Mouse (Mus musculus): ENCODE data around the gene Daam1. TPM values are rescaled to one million over a fixed set of nuclear protein-coding genes. Genes with fewer than 3 reads are reported as not detected.

Daam1 gene
- polyA plus RNA-seq, 1 experiment from 2014 or later, result 55.2 TPM

GRCm38 (mm10) chr12:71864544-71864897 is 33.6 kb downstream of the Daam1 start:
- WGBS, result 24% methylated on average over 3 of the region's 3 CpGs
- no peak overlapping the region for H3K27ac ChIP-seq (ENCODE audit: low read depth, low read length)
- H3K9ac ChIP-seq (replicated peaks; ENCODE audit: low read depth, low read length), result no peak overlapping the region
- no peak for ATAC-seq (ENCODE audit: low read depth)
- no peaks in the 10 kb centered on the region for H3K9me3 ChIP-seq (ENCODE audit: control insufficient read depth, low read length)
- H3K4me2 ChIP-seq (ENCODE audit: low read depth, low read length), result no peak overlapping the region
- no peak overlapping the region for H3K4me3 ChIP-seq (ENCODE audit: low read depth, low read length)
- H3K36me3 ChIP-seq (ENCODE audit: control insufficient read depth, insufficient read depth, low read length), result no peaks in the 10 kb centered on the region; the same call in 1 of the 2 replicates
- no peaks in the 10 kb centered on the region for H3K27me3 ChIP-seq (ENCODE audit: control insufficient read depth, insufficient read depth, low read length)
- 0 out of 2 replicates have a peak, but pooled peaks cover 4% of the 10 kb centered on the region for H3K4me1 ChIP-seq (ENCODE audit: control insufficient read depth, insufficient read depth, low read length)

GRCm38 (mm10) chr12:71865937-71866336 is 35.1 kb downstream of the Daam1 start:
- Histone ChIP-seq H3K4me2 (ENCODE audit: low read depth, low read length) (no peak overlapping the region), H3K4me1 (ENCODE audit: control insufficient read depth, insufficient read depth, low read length) (0 out of 2 replicates have a peak, but pooled peaks cover 4% of the 10 kb centered on the region), H3K27ac (ENCODE audit: low read depth, low read length) (no peak overlapping the region), H3K9me3 (ENCODE audit: control insufficient read depth, low read length) (no peaks in the 10 kb centered on the region), H3K27me3 (ENCODE audit: control insufficient read depth, insufficient read depth, low read length) (no peaks in the 10 kb centered on the region), H3K36me3 (ENCODE audit: control insufficient read depth, insufficient read depth, low read length) (no peaks in the 10 kb centered on the region), H3K4me3 (ENCODE audit: low read depth, low read length) (no peak overlapping the region), H3K9ac (replicated peaks; ENCODE audit: low read depth, low read length) (no peak overlapping the region)
- ATAC-seq (ENCODE audit: low read depth), result no peak
- 86% methylated on average over 3 of the region's 3 CpGs for WGBS

GRCm38 (mm10) chr12:71867345-71868240 is 36.7 kb downstream of the Daam1 start:
- H3K9me3 ChIP-seq (ENCODE audit: control insufficient read depth, low read length), result no peaks in the 10 kb centered on the region
- no peak for ATAC-seq (ENCODE audit: low read depth)
- no peak overlapping the region for H3K9ac ChIP-seq (replicated peaks; ENCODE audit: low read depth, low read length)

GRCm38 (mm10) chr12:71870644-71871043 is 39.8 kb downstream of the Daam1 start:
- no peak overlapping the region for H3K4me2 ChIP-seq (ENCODE audit: low read depth, low read length)
- no peaks in the 10 kb centered on the region for H3K36me3 ChIP-seq (ENCODE audit: control insufficient read depth, insufficient read depth, low read length)
- no peak overlapping the region for H3K4me3 ChIP-seq (ENCODE audit: low read depth, low read length)
- no peaks in the 10 kb centered on the region for H3K9me3 ChIP-seq (ENCODE audit: control insufficient read depth, low read length)
- WGBS, result 93% methylated on average over 6 of the region's 6 CpGs
- H3K27ac ChIP-seq (ENCODE audit: low read depth, low read length), result no peak overlapping the region
- ATAC-seq (ENCODE audit: low read depth), result no peak
- H3K27me3 ChIP-seq (ENCODE audit: control insufficient read depth, insufficient read depth, low read length), result no peaks in the 10 kb centered on the region
- H3K4me1 ChIP-seq (ENCODE audit: control insufficient read depth, insufficient read depth, low read length), result 0 out of 2 replicates have a peak, but pooled peaks cover 4% of the 10 kb centered on the region
- no peak overlapping the region for H3K9ac ChIP-seq (replicated peaks; ENCODE audit: low read depth, low read length)

More at GRCm38 (mm10) chr12:71867345-71868240, 36.7 kb downstream of the Daam1 start:
- Histone ChIP-seq H3K27ac (ENCODE audit: low read depth, low read length) (no peak overlapping the region), H3K4me2 (ENCODE audit: low read depth, low read length) (no peak overlapping the region), H3K27me3 (ENCODE audit: control insufficient read depth, insufficient read depth, low read length) (no peaks in the 10 kb centered on the region), H3K4me1 (ENCODE audit: control insufficient read depth, insufficient read depth, low read length) (0 out of 2 replicates have a peak, but pooled peaks cover 4% of the 10 kb centered on the region), H3K36me3 (ENCODE audit: control insufficient read depth, insufficient read depth, low read length) (no peaks in the 10 kb centered on the region), H3K4me3 (ENCODE audit: low read depth, low read length) (no peak overlapping the region)
- WGBS, result 49% methylated on average over 9 of the region's 9 CpGs

GRCm38 (mm10) chr12:71872330-71872729 is 41.5 kb downstream of the Daam1 start:
- Histone ChIP-seq H3K4me2 (ENCODE audit: low read depth, low read length) (no peak overlapping the region), H3K4me3 (ENCODE audit: low read depth, low read length) (no peak overlapping the region), H3K9ac (replicated peaks; ENCODE audit: low read depth, low read length) (no peak overlapping the region), H3K27ac (ENCODE audit: low read depth, low read length) (no peak overlapping the region), H3K27me3 (ENCODE audit: control insufficient read depth, insufficient read depth, low read length) (no peaks in the 10 kb centered on the region), H3K4me1 (ENCODE audit: control insufficient read depth, insufficient read depth, low read length) (0 out of 2 replicates have a peak, but pooled peaks cover 12% of the 10 kb centered on the region), H3K36me3 (ENCODE audit: control insufficient read depth, insufficient read depth, low read length) (no peaks in the 10 kb centered on the region), H3K9me3 (ENCODE audit: control insufficient read depth, low read length) (no peaks in the 10 kb centered on the region)
- no peak for ATAC-seq (ENCODE audit: low read depth)
- WGBS, result 87% methylated on average over 4 of the region's 4 CpGs

- H3K4me2 ChIP-seq (ENCODE audit: low read depth, low read length), result no peak overlapping the region
- H3K36me3 ChIP-seq (ENCODE audit: control insufficient read depth, insufficient read depth, low read length), result no peaks in the 10 kb centered on the region
- H3K4me1 ChIP-seq (ENCODE audit: control insufficient read depth, insufficient read depth, low read length), result peaks cover 14% of the 10 kb centered on the region
- no peak overlapping the region for H3K4me3 ChIP-seq (ENCODE audit: low read depth, low read length)
- no peak for ATAC-seq (ENCODE audit: low read depth)
- H3K27ac ChIP-seq (ENCODE audit: low read depth, low read length), result no peak overlapping the region
- H3K9ac ChIP-seq (replicated peaks; ENCODE audit: low read depth, low read length), result no peak overlapping the region
- 94% methylated on average over 6 of the region's 6 CpGs for WGBS
- H3K27me3 ChIP-seq (ENCODE audit: control insufficient read depth, insufficient read depth, low read length), result no peaks in the 10 kb centered on the region
- no peaks in the 10 kb centered on the region for H3K9me3 ChIP-seq (ENCODE audit: control insufficient read depth, low read length)
These were observed 43.7 kb downstream of the Daam1 start for GRCm38 (mm10) chr12:71874561-71874960.

- H3K9me3 ChIP-seq (ENCODE audit: control insufficient read depth, low read length), result no peaks in the 10 kb centered on the region
- H3K36me3 ChIP-seq (ENCODE audit: control insufficient read depth, insufficient read depth, low read length), result no peaks in the 10 kb centered on the region
- no peak overlapping the region for H3K4me2 ChIP-seq (ENCODE audit: low read depth, low read length)
- ATAC-seq (ENCODE audit: low read depth), result no peak
- peaks cover 14% of the 10 kb centered on the region for H3K4me1 ChIP-seq (ENCODE audit: control insufficient read depth, insufficient read depth, low read length)
- H3K4me3 ChIP-seq (ENCODE audit: low read depth, low read length), result no peak overlapping the region
- 90% methylated on average over 3 of the region's 3 CpGs for WGBS
- no peaks in the 10 kb centered on the region for H3K27me3 ChIP-seq (ENCODE audit: control insufficient read depth, insufficient read depth, low read length)
- no peak overlapping the region for H3K9ac ChIP-seq (replicated peaks; ENCODE audit: low read depth, low read length)
- no peak overlapping the region for H3K27ac ChIP-seq (ENCODE audit: low read depth, low read length)
These were observed 44.1 kb downstream of the Daam1 start for GRCm38 (mm10) chr12:71874984-71875383.

- no peak overlapping the region for H3K4me3 ChIP-seq (ENCODE audit: low read depth, low read length)
- H3K4me1 ChIP-seq (ENCODE audit: control insufficient read depth, insufficient read depth, low read length), result peaks cover 14% of the 10 kb centered on the region
- no peaks in the 10 kb centered on the region for H3K9me3 ChIP-seq (ENCODE audit: control insufficient read depth, low read length)
- no peak overlapping the region for H3K9ac ChIP-seq (replicated peaks; ENCODE audit: low read depth, low read length)
- H3K27ac ChIP-seq (ENCODE audit: low read depth, low read length), result no peak overlapping the region
- 51% methylated on average over 7 of the region's 7 CpGs for WGBS
- H3K27me3 ChIP-seq (ENCODE audit: control insufficient read depth, insufficient read depth, low read length), result no peaks in the 10 kb centered on the region
- no peak for ATAC-seq (ENCODE audit: low read depth)
- no peak overlapping the region for H3K4me2 ChIP-seq (ENCODE audit: low read depth, low read length)
- H3K36me3 ChIP-seq (ENCODE audit: control insufficient read depth, insufficient read depth, low read length), result no peaks in the 10 kb centered on the region
These were observed 45.0 kb downstream of the Daam1 start for GRCm38 (mm10) chr12:71875761-71876489.

GRCm38 (mm10) chr12:71880987-71881386 is 50.1 kb downstream of the Daam1 start:
- H3K4me1 ChIP-seq (ENCODE audit: control insufficient read depth, insufficient read depth, low read length), result peaks cover 11% of the 10 kb centered on the region
- H3K4me2 ChIP-seq (ENCODE audit: low read depth, low read length), result no peak overlapping the region
- H3K9me3 ChIP-seq (ENCODE audit: control insufficient read depth, low read length), result no peaks in the 10 kb centered on the region
- no peaks in the 10 kb centered on the region for H3K27me3 ChIP-seq (ENCODE audit: control insufficient read depth, insufficient read depth, low read length)
- H3K36me3 ChIP-seq (ENCODE audit: control insufficient read depth, insufficient read depth, low read length), result no peaks in the 10 kb centered on the region
- no peak overlapping the region for H3K4me3 ChIP-seq (ENCODE audit: low read depth, low read length)
- ATAC-seq (ENCODE audit: low read depth), result no peak
- WGBS, result 90% methylated on average over 5 of the region's 5 CpGs
- no peak overlapping the region for H3K9ac ChIP-seq (replicated peaks; ENCODE audit: low read depth, low read length)
- no peak overlapping the region for H3K27ac ChIP-seq (ENCODE audit: low read depth, low read length)
